Mouse (Mus musculus): ENCODE measurements around the gene Tmed9. TPM values are rescaled to one million over a fixed set of nuclear protein-coding genes. Genes with fewer than 3 reads are reported as not detected.
A peak's percentile ranks its signal among the peaks of the same experiment; 100 is the strongest.
"Not testable (repeated sequence)": the region's sequence is repeated elsewhere in the genome, so short reads cannot be mapped to it uniquely, and the experiment has no call there.

The Tmed9 gene
- total and polyA plus RNA-seq, 3 experiments = 71.9 to 184 (median 127) TPM

DNA sequence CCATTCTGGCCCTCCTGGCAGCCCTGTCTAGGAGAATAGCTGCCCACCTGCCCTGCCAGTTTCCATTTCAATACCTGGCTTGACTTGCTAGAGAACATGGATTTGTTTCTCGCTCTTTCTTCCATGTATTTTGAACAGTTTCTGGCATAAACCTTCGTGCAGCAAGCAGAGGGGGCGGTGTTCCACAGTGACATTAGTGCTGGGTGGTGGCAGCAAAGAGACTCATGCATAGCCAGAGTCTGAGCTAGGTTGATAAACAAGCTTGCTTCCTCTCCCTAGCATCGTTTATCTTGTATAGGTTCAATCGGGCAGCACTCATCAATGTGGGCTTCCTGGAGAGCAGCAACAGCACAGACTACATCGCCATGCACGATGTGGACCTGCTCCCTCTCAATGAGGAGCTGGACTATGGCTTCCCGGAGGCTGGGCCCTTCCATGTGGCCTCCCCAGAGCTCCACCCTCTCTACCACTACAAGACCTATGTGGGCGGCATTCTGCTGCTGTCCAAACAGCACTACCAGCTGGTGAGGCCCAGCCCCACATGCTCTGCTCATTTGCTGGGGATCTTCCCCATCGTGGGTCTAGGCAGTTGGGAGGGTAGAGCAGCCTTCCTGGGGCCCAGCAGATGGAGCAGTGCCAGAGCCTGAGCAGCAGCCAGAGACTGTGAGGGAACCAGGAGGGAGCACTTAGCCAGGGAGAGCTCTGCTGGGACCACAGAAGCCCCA, 33.5 kb downstream of the Tmed9 start:
- DNase-seq = no peak

DNA sequence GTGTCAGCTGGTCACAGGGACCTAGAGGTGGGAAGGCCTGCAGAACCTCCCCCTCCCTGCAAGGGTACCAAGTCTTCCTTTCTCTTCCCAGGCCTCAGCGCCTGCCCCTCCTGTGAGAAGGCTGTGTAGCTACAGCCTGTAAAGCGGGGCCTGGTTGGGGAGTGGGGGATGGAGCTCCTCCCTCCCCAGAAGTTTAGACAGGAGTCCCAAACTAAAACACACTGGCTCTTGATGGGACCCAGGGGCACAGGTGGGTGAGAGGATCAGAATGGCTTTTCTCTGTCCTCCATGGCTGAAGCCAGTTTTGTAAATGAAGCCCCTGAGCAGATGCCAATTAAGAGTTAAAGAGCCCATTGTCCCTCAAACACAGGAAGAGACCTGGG, 34.1 kb downstream of the Tmed9 start:
- no peak for DNase-seq

GRCm38 (mm10) chr13:55611996-55612395, 38.5 kb downstream of the Tmed9 start:
- DNase-seq = no peak

GRCm38 (mm10) chr13:55613471-55613870, 39.9 kb downstream of the Tmed9 start:
- DNase-seq = no peak

- no peak for DNase-seq
These were observed 45.8 kb downstream of the Tmed9 start for GRCm38 (mm10) chr13:55619328-55619727.

GRCm38 (mm10) chr13:55620275-55620674, 46.7 kb downstream of the Tmed9 start:
- DNase-seq = no peak

GRCm38 (mm10) chr13:55622156-55622648, 48.7 kb downstream of the Tmed9 start:
- DNase-seq = not testable (repeated sequence)

DNA sequence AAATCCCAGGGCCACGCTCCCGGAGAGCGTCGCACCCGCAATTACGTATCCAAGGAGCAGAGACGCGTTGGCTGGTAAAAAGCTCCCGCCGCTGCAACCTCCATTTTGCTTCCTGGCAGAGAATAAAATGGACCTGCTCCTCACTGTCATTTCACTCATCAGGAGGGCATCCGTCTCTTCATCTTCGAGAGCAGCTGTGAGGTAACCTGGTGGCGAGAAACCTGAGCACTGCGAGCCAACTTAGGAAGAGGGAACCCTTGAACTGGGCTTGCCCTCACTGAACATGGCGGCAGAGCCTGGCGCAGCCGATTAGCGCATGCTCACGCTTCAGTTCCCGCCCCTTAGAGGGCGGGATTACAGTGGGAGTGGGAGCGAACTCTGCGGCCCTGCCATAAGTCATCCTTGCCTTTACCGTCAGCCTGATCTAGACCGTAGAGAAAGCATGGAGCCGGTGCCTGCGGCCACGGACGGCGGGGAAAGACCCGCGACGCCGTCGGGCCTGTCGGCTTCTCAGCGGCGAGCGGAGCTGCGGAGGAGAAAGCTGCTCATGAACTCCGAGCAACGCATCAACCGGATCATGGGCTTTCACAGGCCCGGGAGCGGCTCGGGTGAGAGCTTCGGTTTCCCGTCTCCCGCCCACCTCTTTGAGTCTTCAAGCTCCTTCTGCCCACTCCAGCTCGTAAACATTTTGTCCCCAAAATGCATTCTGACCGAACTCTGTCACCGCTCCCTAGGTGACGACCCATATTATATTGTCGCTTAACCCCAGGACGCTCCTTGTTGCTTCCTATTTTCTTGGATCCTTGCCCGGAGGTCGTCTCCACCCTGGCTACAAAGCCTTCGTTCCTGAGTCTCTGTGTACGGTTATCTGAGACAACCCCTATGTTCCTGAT, 49.4 kb downstream of the Tmed9 start, which contains the start of gene Caml:
Gene Caml (plus strand): TSS at position 357 of the 893 bp plus-strand sequence.
- peak; percentile 94 for DNase-seq

GRCm38 (mm10) chr13:55634639-55635127, 61.2 kb downstream of the Tmed9 start, which contains the start of gene Ddx46:
Ddx46 (plus strand) TSS chr13:55635027.
- DNase-seq = peak; percentile 93

DNA sequence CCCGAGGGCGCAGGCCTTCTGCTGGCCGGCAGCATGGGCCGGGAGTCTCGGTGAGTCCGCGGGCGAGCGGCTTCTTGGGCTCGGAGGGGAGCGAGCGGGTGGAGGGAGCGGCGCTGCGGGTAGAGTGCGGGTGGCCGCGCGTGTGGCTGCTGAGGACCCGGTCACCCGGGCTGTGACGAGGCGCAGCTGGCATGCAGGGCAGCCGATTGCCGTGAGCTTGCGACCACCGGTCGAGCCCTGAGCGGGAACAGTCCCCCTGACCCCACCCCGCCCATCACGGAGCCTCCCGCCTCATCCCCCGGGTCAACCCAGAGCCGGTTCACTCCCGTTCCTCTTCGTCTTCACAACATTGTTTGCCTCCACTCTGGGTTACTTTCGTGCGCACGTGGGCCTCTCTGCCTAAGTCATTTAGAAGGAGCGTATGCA, 61.6 kb downstream of the Tmed9 start:
- DNase-seq = no peak

- DNase-seq = no peak
These were observed 62.9 kb downstream of the Tmed9 start for GRCm38 (mm10) chr13:55636185-55636983.

DNA sequence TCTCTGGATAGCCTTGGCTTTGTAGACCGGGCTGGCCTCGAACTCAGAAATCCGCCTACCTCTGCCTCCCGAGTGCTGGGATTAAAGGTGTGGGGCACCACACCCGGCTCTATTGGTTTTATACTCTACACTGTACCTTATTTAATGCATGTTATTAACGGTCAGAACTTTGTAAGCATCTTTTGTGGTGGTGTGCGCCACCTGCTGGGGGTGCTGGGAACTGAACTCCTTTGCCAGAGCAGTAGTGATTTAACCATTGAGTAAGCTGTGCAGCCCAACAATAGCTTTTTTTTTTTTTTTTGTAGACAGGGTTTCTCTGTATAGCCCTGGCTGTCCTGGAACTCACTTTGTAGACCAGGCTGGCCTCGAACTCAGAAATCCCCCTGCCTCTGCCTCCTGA, 66.9 kb downstream of the Tmed9 start:
- peak; percentile 80 for DNase-seq

GRCm38 (mm10) chr13:55644525-55644924, 71.0 kb downstream of the Tmed9 start:
- DNase-seq = no peak

Other genes with a start within 250 kb of the Tmed9 start
- 1 to 10 TPM; 1.2 to 1.7 TPM for gene Mxd3, start 243.9 kb upstream of the Tmed9 start, total RNA-seq (2021)
- gene Mxd3, start 243.9 kb upstream of the Tmed9 start, polyA plus RNA-seq (2012; rRNA removed) = 5.5 and 6.4 TPM in 2 replicates
- gene Lman2, start 210.9 kb upstream of the Tmed9 start, total RNA-seq (2021) = 100 to 1,000 TPM; 111 to 119 TPM
- gene Lman2, start 210.9 kb upstream of the Tmed9 start, polyA plus RNA-seq (2012; rRNA removed) = 90.6 and 113 TPM in 2 replicates
- under 1 TPM; 0.55 to 0.86 TPM for gene Rgs14, start 204.0 kb upstream of the Tmed9 start, total RNA-seq (2021)
- 1.3 and 1.7 TPM in 2 replicates for gene Rgs14, start 204.0 kb upstream of the Tmed9 start, polyA plus RNA-seq (2012; rRNA removed)
- gene Slc34a1, start 175.5 kb upstream of the Tmed9 start, total RNA-seq (2021) = 1 to 10 TPM in 1 of 2 experiments, not detected in 1; 1.3 TPM
- gene Slc34a1, start 175.5 kb upstream of the Tmed9 start, polyA plus RNA-seq (2012; rRNA removed) = 0.29 TPM in 1 of 2 replicates, not detected in the other
- not detected for gene Pfn3, start 158.5 kb upstream of the Tmed9 start, total RNA-seq (2021)
- gene Pfn3, start 158.5 kb upstream of the Tmed9 start, polyA plus RNA-seq (2012; rRNA removed) = not detected in 2 replicates
- gene F12, start 146.9 kb upstream of the Tmed9 start, total RNA-seq (2021) = 1 to 10 TPM in 1 of 2 experiments, not detected in 1; 1.5 TPM
- gene F12, start 146.9 kb upstream of the Tmed9 start, polyA plus RNA-seq (2012; rRNA removed) = 0.10 and 0.34 TPM in 2 replicates
- 10 to 100 TPM; 28.4 to 36.5 TPM for gene Grk6, start 128.7 kb upstream of the Tmed9 start, total RNA-seq (2021)
- gene Grk6, start 128.7 kb upstream of the Tmed9 start, polyA plus RNA-seq (2012; rRNA removed) = 48.5 and 70.5 TPM in 2 replicates
- 1 to 10 TPM; 1.5 to 4.1 TPM for gene Prr7, start 109.5 kb upstream of the Tmed9 start, total RNA-seq (2021)
- gene Prr7, start 109.5 kb upstream of the Tmed9 start, polyA plus RNA-seq (2012; rRNA removed) = 59.0 and 66.3 TPM in 2 replicates
- 10 to 100 TPM; 12.6 to 25.9 TPM for gene Dbn1, start 85.6 kb upstream of the Tmed9 start, total RNA-seq (2021)
- 41.5 and 44.1 TPM in 2 replicates for gene Dbn1, start 85.6 kb upstream of the Tmed9 start, polyA plus RNA-seq (2012; rRNA removed)
- gene Pdlim7, start 60.1 kb upstream of the Tmed9 start, total RNA-seq (2021) = 10 to 100 TPM; 15.2 to 19.5 TPM
- 45.2 and 52.4 TPM in 2 replicates for gene Pdlim7, start 60.1 kb upstream of the Tmed9 start, polyA plus RNA-seq (2012; rRNA removed)
- 1 to 10 TPM; 3.8 to 4.9 TPM for gene Dok3, start 44.4 kb upstream of the Tmed9 start, total RNA-seq (2021)
- 11.8 and 13.9 TPM in 2 replicates for gene Dok3, start 44.4 kb upstream of the Tmed9 start, polyA plus RNA-seq (2012; rRNA removed)
- gene Ddx41, start 37.1 kb upstream of the Tmed9 start, total RNA-seq (2021) = 10 to 100 TPM; 44.6 to 53.4 TPM
- gene Ddx41, start 37.1 kb upstream of the Tmed9 start, polyA plus RNA-seq (2012; rRNA removed) = 56.6 and 57.3 TPM in 2 replicates
- gene Fam193b, start 2.6 kb upstream of the Tmed9 start, total RNA-seq (2021) = 10 to 100 TPM; 32.0 to 41.2 TPM
- gene Fam193b, start 2.6 kb upstream of the Tmed9 start, polyA plus RNA-seq (2012; rRNA removed) = 99.6 and 110 TPM in 2 replicates
- gene B4galt7, start 26.2 kb downstream of the Tmed9 start, total RNA-seq (2021) = 10 to 100 TPM; 13.0 to 13.7 TPM
- gene B4galt7, start 26.2 kb downstream of the Tmed9 start, polyA plus RNA-seq (2012; rRNA removed) = 20.9 and 22.7 TPM in 2 replicates
- gene Caml, start 49.3 kb downstream of the Tmed9 start, total RNA-seq (2021) = 10 to 100 TPM; 30.9 to 32.4 TPM
- gene Caml, start 49.3 kb downstream of the Tmed9 start, polyA plus RNA-seq (2012; rRNA removed) = 12.9 and 13.2 TPM in 2 replicates
- gene Ddx46, start 61.3 kb downstream of the Tmed9 start, total RNA-seq (2021) = 10 to 100 TPM; 33.6 to 40.4 TPM
- gene Ddx46, start 61.3 kb downstream of the Tmed9 start, polyA plus RNA-seq (2012; rRNA removed) = 6.8 and 9.1 TPM in 2 replicates
- gene B230219D22Rik, start 119.4 kb downstream of the Tmed9 start, total RNA-seq (2021) = 10 to 100 TPM; 51.3 to 61.4 TPM
- 16.5 and 19.5 TPM in 2 replicates for gene B230219D22Rik, start 119.4 kb downstream of the Tmed9 start, polyA plus RNA-seq (2012; rRNA removed)
- 10 to 100 TPM; 53.5 to 81.2 TPM for gene Txndc15, start 140.9 kb downstream of the Tmed9 start, total RNA-seq (2021)
- 72.3 and 73.9 TPM in 2 replicates for gene Txndc15, start 140.9 kb downstream of the Tmed9 start, polyA plus RNA-seq (2012; rRNA removed)
- 10 to 100 TPM; 73.8 to 81.6 TPM for gene Pcbd2, start 153.6 kb downstream of the Tmed9 start, total RNA-seq (2021)
- gene Pcbd2, start 153.6 kb downstream of the Tmed9 start, polyA plus RNA-seq (2012; rRNA removed) = 16.0 and 16.1 TPM in 2 replicates
- under 1 TPM in 1 of 2 experiments, not detected in 1; 0.45 TPM for gene Catsper3, start 210.8 kb downstream of the Tmed9 start, total RNA-seq (2021)
- 0.10 and 0.17 TPM in 2 replicates for gene Catsper3, start 210.8 kb downstream of the Tmed9 start, polyA plus RNA-seq (2012; rRNA removed)